Mouse (Mus musculus): ENCODE measurements around the gene Tmem178b. TPM values are rescaled to one million over a fixed set of nuclear protein-coding genes. Genes with fewer than 3 reads are reported as not detected.

Tmem178b gene
- polyA plus RNA-seq, 1 experiment, result 3.3 TPM

DNA sequence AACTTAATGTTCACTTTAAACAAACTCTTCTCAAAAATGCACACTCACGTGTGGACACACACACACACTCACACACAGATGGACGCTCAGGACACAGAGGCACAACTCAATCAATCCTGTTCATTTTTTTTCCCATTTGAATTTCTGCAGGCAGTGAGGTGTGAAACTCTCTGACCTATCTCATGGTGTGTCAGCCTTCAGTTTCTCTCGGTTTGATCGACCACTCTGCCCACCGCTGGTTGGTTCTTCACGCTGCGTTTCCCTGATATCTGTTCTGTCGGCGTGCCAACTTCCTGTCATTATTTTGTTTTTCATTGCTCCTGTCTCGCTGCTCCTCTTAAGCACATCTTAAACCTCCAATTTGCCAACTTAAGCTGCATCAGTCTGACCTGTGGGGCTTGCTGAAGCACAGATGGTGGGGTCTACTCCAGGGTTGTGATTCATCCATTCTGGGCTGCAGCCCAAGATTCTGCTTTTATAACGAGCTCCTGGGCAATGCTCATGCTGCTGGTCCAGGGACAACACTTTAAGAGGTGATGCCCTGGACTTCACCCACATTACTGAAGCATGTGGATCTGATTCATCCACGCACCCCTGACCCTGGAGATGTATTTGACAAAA lies 250.1 kb downstream of the Tmem178b start:
- no peak overlapping the region for H3K27ac ChIP-seq (replicated peaks; ENCODE audit: low read depth, low read length)
- H3K4me1 ChIP-seq (ENCODE audit: control insufficient read depth, insufficient read depth, insufficient read length, low read length), result no peaks in the 10 kb centered on the region
- H3K4me3 ChIP-seq (ENCODE audit: insufficient read depth, low read depth, low read length), result no peak overlapping the region

DNA sequence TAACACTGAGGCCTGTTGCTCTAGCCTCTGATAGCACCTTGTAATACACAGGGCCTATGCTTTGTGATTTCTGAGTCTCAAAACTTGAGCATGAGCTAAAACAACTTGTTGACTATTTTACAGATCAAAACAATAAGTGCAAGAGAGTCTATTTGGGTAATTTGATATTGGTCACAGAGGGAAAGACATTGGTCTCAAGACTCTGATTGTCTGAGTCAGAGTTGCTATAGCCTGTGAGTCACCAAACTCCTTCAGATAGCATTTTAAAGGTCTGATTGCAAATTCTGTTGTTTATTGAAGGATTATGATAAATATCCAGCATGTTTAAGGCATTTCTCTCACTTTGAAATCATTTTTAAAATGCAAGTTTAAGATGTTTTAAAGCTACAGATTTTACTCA lies 250.9 kb downstream of the Tmem178b start:
- no peaks in the 10 kb centered on the region for H3K4me1 ChIP-seq (ENCODE audit: control insufficient read depth, insufficient read depth, insufficient read length, low read length)
- no peak overlapping the region for H3K4me3 ChIP-seq (ENCODE audit: insufficient read depth, low read depth, low read length)
- no peak overlapping the region for H3K27ac ChIP-seq (replicated peaks; ENCODE audit: low read depth, low read length)

DNA sequence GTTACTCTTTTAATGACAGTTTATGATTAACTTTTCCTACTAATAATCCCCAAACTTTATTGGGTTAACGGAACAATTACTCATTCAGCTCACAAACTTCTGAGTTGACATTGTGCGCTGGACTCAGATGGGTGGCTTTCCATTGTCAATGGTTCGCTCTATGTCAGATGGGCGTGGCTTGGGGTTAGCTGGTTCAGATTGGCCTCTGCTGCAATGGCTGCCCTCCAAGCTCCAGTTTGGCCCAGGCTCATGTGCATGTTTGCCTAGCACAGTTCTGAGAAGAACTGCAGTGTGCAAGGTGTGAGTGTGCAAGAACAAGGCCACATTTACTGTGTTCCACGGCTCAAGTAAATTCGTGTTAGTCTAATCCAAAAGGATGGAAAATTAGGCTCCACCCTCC lies 255.6 kb downstream of the Tmem178b start:
- H3K4me3 ChIP-seq (ENCODE audit: insufficient read depth, low read depth, low read length), result no peak overlapping the region
- H3K4me1 ChIP-seq (ENCODE audit: control insufficient read depth, insufficient read depth, insufficient read length, low read length), result no peaks in the 10 kb centered on the region
- no peak overlapping the region for H3K27ac ChIP-seq (replicated peaks; ENCODE audit: low read depth, low read length)

DNA sequence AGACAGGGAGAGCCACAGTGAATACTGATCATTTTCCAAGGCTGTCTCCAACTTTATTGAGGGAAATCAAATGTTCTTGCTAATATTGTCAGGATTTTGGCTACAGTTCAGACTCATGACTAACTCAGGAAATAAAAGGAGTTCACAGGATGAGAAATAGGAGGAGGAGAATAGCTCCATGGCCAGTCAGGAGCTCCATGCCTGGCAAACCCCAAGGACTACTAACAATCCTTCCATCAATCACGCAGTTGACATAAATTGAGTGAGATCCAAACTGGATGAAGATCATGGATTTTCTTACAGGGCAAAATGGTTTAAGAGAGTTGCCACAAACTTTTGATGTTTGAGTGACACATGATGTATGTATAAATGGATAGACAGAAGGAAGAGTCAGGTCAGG lies 258.9 kb downstream of the Tmem178b start:
- Histone ChIP-seq H3K4me1 (ENCODE audit: control insufficient read depth, insufficient read depth, insufficient read length, low read length) (no peaks in the 10 kb centered on the region), H3K4me3 (ENCODE audit: insufficient read depth, low read depth, low read length) (no peak overlapping the region), H3K27ac (replicated peaks; ENCODE audit: low read depth, low read length) (no peak overlapping the region)

DNA sequence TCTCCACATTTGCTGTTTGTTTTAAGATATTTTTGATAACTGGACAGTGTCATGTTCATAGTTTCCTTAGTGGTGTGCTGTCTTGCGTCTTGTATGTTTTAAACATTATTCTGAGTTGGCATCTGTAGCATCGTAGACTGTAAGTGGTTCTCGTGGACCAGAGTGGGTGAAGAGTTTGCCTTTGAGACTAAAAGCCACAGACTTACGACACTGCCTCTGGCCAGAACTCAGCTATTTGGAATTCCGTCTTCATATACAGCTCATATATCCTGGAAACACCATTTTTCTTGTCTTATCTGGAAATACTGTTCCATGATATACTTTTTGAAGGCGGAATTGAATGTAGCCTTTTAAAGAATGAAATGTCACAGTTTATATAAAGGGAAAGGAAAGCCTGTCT lies 260.4 kb downstream of the Tmem178b start:
- Histone ChIP-seq H3K4me3 (ENCODE audit: insufficient read depth, low read depth, low read length) (no peak overlapping the region), H3K27ac (replicated peaks; ENCODE audit: low read depth, low read length) (no peak overlapping the region)

DNA sequence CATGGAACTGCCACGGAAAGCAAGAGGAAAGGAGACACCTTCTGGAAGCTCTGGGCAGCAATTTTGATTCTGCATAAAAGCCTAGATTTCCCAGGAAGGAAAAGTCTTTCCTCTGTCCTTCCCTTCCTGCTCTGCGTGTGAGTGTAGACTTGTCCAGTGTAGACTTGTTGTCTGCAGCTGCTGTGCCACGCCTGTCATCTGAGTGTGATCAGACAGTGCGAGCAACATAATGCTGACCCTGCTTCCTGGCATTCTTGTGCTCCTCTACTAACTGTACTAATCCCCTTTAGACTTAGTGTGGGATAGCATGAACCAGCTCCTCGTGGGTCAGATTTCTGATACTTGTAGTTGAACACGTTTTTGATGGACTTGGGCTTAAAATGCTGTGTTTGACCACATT lies 262.6 kb downstream of the Tmem178b start:
- Histone ChIP-seq H3K27ac (replicated peaks; ENCODE audit: low read depth, low read length) (no peak overlapping the region), H3K4me1 (ENCODE audit: control insufficient read depth, insufficient read depth, insufficient read length, low read length) (no peaks in the 10 kb centered on the region), H3K4me3 (ENCODE audit: insufficient read depth, low read depth, low read length) (no peak overlapping the region)

More for the DNA sequence above, 260.4 kb downstream of the Tmem178b start:
- no peaks in the 10 kb centered on the region for H3K4me1 ChIP-seq (ENCODE audit: control insufficient read depth, insufficient read depth, insufficient read length, low read length)

DNA sequence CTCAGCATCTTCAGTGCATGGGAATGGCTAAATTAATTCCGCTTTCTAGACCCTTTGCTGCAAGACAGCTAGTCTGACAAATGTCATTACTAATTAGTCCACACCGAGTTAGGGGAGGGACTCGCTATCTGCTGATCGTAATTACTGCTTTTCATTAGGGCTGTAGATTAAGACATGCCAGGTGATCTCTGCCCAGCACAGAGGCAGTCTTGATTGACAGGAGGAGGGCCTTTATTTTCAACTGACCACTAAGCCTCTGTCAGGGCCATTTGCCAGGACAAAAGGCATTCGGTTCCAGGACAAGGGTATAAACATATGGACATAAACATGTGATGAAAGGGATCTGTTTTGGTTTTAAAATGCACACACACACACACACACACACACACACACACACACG lies 264.3 kb downstream of the Tmem178b start:
- Histone ChIP-seq H3K4me1 (ENCODE audit: control insufficient read depth, insufficient read depth, insufficient read length, low read length) (no peaks in the 10 kb centered on the region), H3K27ac (replicated peaks; ENCODE audit: low read depth, low read length) (no peak overlapping the region)

DNA sequence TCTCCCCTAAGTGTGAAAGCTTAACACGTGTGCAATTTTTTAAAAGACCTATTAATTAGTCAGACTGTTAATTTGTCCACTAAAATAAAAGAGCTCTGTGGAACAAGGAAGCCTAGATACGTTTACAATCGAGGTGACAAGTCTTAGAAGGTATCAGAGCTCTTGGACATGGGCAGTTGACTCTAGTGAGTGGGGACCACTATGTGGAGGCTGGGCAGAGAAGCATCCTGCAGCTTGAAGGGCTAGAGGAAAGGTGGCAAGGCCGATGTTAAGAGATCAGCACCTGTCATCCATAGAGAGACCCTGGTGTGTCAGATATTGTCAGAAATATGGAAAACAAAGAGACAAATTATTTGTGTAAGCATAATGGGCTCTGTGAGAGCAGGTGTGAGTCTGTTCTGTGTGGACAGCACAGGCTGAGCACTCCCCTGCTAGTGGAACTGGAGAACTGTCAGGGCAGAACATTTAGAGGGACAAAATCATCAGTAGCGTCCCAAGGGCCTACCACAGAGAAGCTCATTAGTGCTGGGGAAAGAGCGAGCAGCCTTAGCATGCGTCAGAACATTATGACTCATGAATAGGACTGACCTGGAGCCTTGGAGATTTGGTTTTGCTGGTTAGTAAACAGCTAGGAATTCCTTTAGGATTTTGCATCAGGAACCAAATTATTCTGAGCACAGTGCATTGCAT lies 264.9 kb downstream of the Tmem178b start:
- H3K4me1 ChIP-seq (ENCODE audit: control insufficient read depth, insufficient read depth, insufficient read length, low read length), result no peaks in the 10 kb centered on the region

More for the DNA sequence above, 264.3 kb downstream of the Tmem178b start:
- H3K4me3 ChIP-seq (ENCODE audit: insufficient read depth, low read depth, low read length), result no peak overlapping the region

DNA sequence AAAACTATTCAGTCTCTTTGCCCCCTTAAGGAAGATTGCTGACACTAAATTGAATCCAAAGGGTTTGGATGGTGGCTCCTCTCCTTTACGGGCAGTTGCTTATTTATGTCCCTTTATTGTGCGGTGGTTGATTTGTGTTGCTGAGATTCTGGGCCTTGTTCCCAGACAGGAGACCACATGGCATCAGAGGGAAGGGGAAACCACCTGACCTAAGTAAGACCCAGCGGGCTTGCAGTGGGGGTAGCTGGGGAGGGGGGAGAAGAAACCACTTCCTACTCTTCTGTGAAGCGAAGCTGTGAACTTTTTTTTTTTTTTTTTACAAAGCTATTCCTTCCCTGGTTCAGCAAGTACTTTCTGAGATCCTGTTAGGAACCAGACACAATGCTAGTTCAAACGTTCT lies 269.5 kb downstream of the Tmem178b start:
- Histone ChIP-seq H3K27ac (replicated peaks; ENCODE audit: low read depth, low read length) (no peak overlapping the region), H3K4me3 (ENCODE audit: insufficient read depth, low read depth, low read length) (no peak overlapping the region), H3K4me1 (ENCODE audit: control insufficient read depth, insufficient read depth, insufficient read length, low read length) (no peaks in the 10 kb centered on the region)

More for the DNA sequence above, 264.9 kb downstream of the Tmem178b start:
- Histone ChIP-seq H3K4me3 (ENCODE audit: insufficient read depth, low read depth, low read length) (no peak overlapping the region), H3K27ac (replicated peaks; ENCODE audit: low read depth, low read length) (no peak overlapping the region)

DNA sequence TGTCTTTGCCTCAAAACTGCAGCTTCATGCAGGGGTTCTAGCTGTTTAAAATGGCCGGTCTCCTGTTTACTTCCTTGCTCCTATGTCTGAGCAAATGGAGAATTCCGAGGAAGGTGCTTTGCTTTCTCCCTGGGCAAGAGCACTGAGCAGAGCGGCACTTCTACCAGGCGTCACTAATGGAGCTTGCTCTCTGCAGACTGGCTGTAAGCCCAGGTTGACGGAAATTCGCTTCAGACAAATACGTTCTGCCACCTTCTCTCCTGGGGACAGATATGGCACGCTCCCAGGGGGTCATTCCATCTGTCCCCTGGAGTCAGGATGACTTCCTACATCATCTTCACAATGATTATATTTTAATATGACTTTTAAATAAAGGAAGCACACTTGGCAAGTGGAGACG lies 271.3 kb downstream of the Tmem178b start:
- no peak overlapping the region for H3K27ac ChIP-seq (replicated peaks; ENCODE audit: low read depth, low read length)
- no peaks in the 10 kb centered on the region for H3K4me1 ChIP-seq (ENCODE audit: control insufficient read depth, insufficient read depth, insufficient read length, low read length)
- no peak overlapping the region for H3K4me3 ChIP-seq (ENCODE audit: insufficient read depth, low read depth, low read length)

DNA sequence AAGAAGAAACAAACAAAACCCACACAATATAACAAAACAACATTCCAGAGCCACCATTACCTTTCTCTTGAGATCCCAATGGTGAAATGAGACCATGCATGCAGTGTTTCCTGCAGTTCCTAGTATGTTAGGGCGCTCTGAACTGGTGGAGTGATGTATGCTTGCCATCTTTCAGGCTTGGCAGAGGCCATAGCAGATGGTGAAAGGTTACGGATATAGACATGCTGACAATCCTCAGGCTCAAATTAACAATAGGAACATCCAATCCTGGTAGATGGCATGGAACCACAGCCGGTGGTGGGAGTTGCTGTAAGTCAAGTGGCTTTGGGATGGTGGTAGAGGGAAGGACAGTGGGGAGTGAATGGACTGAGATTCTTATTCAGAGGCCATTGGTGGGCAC lies 272.5 kb downstream of the Tmem178b start:
- Histone ChIP-seq H3K27ac (replicated peaks; ENCODE audit: low read depth, low read length) (no peak overlapping the region), H3K4me1 (ENCODE audit: control insufficient read depth, insufficient read depth, insufficient read length, low read length) (no peaks in the 10 kb centered on the region), H3K4me3 (ENCODE audit: insufficient read depth, low read depth, low read length) (no peak overlapping the region)

DNA sequence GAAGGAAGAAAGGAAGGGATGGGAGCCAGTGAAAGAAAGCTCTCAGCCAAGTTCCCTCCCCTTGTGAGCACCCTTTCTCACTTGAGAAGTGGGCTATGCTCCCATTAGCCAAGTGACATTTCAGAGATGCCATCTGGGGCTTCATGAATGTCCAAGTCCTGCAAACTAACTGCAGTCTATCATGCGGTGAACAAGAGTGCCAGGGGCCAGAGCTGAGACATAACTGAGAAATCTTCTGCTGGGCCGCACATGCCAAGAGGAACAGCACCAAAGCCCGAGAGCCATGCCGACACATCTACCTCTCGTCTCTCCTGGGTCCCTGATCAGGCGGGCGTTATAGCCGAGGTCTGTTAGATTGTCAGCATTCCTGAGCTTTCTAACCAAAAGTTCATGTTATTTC lies 279.2 kb downstream of the Tmem178b start:
- no peak overlapping the region for H3K27ac ChIP-seq (replicated peaks; ENCODE audit: low read depth, low read length)
- H3K4me3 ChIP-seq (ENCODE audit: insufficient read depth, low read depth, low read length), result no peak overlapping the region
- H3K4me1 ChIP-seq (ENCODE audit: control insufficient read depth, insufficient read depth, insufficient read length, low read length), result no peaks in the 10 kb centered on the region

DNA sequence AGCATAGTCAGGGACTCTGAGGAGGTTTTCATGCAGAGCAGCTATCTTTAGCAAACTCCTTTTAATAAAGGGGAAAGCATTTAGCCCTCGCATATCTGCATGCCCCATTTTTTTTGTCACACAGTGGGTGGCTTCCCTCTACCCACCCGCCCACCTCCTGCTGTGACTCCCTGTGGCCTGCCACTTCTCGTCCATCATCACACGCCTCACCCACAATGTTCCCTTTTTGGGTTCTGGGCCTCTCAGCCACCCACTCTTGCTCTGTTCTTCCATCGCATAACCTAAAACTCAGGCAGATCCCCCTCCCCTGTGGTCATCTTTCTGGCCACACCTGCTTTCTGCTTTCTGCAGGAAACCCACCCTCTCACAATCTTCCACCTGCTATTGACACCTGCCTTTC lies 288.3 kb downstream of the Tmem178b start:
- Histone ChIP-seq H3K4me3 (ENCODE audit: insufficient read depth, low read depth, low read length) (no peak overlapping the region), H3K4me1 (ENCODE audit: control insufficient read depth, insufficient read depth, insufficient read length, low read length) (no peaks in the 10 kb centered on the region), H3K27ac (replicated peaks; ENCODE audit: low read depth, low read length) (no peak overlapping the region)

DNA sequence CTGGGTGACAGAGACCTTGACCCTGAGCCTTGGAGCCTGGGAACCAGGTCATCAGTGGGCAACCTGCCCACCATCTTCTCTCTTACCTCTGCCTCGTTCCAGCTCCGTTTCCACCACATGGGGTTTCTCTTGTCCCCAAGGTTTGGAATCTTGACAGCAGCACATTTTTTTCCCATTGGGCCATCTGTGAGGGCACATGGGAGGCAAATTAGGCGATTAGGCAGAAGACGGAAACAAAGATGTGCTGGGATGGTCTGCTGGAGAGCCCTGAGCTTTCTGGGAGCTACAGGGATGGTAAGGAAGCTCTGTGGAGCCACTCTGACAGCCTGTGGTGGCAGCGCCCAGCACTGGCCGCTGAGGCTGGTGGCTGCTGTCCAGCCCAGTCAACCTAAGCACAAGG lies 300.5 kb downstream of the Tmem178b start:
- Histone ChIP-seq H3K4me3 (ENCODE audit: insufficient read depth, low read depth, low read length) (no peak overlapping the region), H3K4me1 (ENCODE audit: control insufficient read depth, insufficient read depth, insufficient read length, low read length) (no peaks in the 10 kb centered on the region), H3K27ac (replicated peaks; ENCODE audit: low read depth, low read length) (no peak overlapping the region)

DNA sequence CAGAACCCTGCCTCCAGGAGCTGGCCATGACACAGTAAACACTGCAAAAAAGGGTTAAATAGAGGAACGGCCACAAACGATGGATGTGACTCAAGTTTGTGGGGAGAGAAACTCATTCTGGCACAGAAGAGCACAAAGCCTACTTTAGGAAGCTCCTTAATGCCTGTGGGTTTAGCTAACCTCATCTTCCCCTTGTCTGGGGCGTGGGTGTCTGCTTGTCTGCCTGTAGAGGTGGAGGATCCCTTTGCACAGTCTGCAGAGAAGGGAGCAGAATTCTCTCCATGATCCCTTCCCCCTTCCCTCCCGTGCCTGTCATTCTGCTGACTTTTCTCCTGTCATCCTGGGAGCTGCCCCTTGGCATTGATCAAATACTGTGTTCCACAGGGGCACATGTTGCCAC lies 304.8 kb downstream of the Tmem178b start:
- Histone ChIP-seq H3K27ac (replicated peaks; ENCODE audit: low read depth, low read length) (no peak overlapping the region), H3K4me1 (ENCODE audit: control insufficient read depth, insufficient read depth, insufficient read length, low read length) (no peaks in the 10 kb centered on the region), H3K4me3 (ENCODE audit: insufficient read depth, low read depth, low read length) (no peak overlapping the region)

DNA sequence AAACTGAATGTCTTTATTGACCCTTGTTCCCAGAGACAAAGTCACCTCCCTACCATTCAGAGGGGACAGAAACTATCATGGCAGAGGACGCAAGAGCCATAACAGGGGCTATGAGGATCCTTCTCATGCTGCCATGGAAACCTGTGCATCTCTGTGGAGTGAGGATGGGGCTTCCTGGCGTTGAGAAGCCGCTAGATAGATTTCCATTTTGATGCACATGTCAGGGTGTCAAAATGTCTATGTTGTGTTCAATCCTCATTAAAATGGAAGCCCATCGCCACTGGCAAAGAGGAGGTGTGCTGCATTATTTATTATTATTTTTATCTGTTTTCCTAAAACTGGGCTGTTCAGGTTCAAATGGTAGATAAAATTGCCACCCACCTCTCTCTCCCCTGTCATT lies 307.5 kb downstream of the Tmem178b start:
- Histone ChIP-seq H3K4me3 (ENCODE audit: insufficient read depth, low read depth, low read length) (no peak overlapping the region), H3K27ac (replicated peaks; ENCODE audit: low read depth, low read length) (no peak overlapping the region), H3K4me1 (ENCODE audit: control insufficient read depth, insufficient read depth, insufficient read length, low read length) (no peaks in the 10 kb centered on the region)
